Mouse (Mus musculus) heart, postnatal 0 days (tissue): ENCODE measurements around the gene Cdh22.

ENCODE experiments used
- CTCF ChIP-seq: IDR thresholded peaks from 2 replicates; pipeline ENCODE4 v1.5.1; 2016; ENCODE audit warnings: antibody characterized with exemption, control low read depth, low read depth
- EP300 ChIP-seq: IDR thresholded peaks from 2 replicates; pipeline ENCODE4 v1.6.1; 2016; ENCODE audit warnings: antibody characterized with exemption, low read depth

DNA sequence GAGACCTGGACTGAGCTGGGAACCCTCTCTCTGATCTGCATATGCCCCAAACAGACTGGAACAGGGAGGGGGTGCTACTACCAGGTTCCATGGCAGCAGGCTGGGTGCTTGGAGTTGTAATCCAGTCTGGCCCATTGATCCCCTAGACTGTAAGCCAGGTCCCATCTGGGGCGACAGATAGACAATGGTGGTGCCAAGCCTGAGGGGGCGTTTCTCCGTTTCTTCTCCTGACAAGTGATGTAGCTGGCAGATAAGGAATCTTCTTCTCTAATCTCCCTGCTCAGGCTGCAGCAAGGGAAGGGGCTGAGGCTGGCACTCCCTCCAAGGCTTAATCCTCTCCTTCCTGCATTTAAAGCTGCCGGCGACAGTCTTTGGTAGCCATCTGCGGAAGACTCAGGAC lies 37.1 kb downstream of the Cdh22 start:
- TF ChIP-seq CTCF (no peak), EP300 (no peak)
